Mouse (Mus musculus): Measurements from ENCODE around the gene Slc7a10.

The Slc7a10 gene

DNA sequence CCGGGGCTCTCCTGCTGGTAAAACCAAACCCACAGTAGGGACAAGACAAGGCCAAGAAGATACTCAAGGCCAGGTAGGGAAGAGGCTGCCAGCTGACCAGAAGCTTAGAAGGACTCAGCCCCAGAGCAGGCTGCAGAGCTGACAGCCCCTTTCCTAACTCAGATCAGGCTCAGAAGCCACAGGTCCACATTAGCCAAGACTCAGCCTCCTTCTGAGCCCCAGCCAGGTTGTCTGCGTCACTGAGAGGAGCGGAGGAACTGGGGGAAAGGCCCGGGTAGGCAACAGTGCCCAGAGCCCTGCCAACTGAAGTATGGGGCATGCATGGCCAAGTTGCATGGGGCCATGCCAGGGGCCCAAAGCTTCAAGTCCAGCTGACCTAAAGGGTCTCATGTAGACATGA is 13.7 kb upstream of the Slc7a10 start:
- DNase-seq (ENCODE audit: low read depth, low spot score) = no peak

DNA sequence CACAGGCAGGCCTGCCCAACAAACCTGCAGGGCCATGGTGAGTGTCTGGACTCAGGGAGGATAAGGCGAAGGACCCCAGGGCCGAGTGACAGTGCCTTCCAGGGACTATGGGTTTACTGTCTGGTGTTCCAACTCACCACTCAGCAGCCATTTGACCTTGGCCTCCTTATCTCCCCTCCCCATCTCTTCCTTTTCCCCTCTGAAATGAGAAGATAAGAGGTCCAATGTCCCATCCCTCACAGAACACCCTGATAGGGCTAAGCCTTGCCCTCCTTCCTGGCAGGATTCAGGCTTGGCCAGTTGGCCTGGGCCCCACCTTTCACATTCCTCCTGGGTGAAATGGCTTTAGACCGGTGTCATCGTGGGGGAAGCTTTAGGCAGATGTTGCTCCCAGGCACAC is 10.7 kb upstream of the Slc7a10 start:
- DNase-seq (ENCODE audit: low read depth, low spot score) = no peak

DNA sequence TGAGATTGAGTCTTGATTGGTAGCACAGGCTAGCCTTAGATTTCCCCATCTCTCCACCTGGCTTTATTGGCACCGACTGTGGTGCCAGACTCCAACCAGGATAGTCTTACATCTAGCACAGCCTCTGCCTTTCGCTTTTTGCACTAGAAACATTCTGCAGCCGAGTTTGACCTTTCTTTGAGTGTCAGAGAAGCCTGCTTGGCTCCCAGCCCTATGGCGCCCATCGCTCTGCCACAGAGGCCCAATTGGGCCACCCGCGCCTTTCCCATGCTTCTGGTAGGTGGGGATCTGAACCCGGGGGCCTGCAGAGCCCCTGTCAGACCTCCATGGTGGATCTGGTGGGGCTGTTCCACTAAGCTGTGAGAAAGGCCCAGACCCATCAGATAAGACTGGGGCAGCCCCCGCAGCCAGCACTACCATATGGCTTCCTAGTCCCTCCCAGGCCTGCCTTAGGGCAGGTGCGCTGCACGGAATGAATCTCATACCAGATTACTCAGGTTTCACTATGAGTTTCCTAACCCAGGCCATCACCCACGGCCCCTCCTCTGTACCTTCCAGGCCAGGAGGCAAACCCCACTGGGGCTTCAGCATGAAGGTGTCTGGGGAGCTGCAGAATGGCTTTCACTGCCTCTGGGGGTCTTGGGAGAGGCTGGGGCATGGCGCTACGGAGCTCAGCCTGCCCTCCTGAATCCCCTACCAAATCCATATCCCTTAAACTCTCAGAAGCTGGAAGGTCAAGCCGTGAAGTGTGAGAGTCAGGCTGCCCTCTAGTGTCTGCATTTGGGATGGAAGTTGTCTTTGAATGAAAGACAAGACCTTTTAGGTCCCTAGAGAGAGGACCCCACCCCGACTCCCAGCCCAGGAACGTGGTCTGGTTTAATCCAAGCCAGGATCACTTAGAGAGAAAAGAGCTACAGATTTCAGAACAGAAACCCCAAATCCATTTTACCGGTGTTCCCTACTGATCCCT is 9.5 kb upstream of the Slc7a10 start:
- DNase-seq (ENCODE audit: low read depth, low spot score) = no peak

DNA sequence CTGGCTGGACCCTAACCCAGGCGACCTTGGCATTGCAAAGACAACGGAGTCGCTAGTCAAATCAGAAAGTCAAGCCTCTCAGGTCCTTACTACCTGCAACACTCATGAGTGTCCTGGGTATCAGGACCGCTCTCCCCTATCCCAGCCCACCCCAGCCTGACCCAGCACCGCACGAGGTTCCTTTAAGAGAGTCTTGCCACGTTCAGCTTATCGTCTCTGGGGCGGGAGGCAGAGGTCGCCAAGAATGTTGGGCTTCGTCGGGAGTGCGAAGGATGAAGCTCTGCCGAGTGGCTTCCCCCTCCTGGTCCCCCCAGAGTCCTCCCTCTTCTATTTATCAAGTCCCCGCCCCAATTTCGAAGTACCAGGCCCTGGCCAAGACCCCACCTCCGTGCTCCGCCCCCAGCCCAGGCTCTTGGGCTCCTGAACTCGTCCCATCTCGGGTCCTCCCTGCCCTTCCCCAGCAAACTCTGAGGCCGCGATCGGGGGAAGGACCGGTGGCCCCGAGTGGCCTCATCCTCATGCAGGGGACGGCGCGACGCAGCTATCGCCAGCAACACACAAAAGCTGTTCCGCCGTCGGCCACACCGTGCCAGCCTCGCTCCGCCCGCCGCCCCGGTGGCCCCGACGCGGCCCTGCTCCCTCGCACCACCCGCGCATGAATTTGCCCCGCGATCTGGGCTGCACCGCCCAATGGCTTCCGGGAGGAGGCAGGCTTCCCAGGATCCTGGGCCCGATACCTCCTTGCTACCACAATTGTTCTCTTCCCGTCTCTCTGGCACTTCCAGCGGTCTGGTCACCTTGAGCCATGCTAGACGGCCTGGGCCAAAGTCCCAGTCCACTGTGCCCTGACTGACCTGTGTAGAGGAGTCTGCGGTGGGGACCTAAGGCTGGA is 1.1 kb upstream of the Slc7a10 start:
- DNase-seq (ENCODE audit: low read depth, low spot score) = no peak

DNA sequence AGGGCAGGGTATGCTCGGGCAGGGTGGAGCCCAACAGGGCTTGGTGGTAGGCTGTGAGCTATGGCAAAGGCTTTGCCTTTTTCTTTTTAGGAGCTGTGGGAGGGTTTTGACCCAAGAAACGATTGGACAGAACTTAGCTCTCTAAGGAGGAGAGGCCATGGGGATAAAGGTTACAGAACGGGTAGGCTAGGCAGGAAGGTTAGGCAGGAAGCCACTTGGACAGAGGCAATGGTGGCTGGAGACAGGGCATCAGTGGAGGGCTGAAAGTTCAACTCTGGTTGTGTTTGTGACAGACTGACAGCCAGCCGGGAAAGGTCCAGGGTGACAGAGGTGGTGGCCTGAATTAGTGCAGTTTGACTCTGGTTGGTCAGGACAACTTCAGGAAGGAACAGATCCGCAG is 3.5 kb downstream of the Slc7a10 start:
- DNase-seq (ENCODE audit: low read depth, low spot score) = no peak

DNA sequence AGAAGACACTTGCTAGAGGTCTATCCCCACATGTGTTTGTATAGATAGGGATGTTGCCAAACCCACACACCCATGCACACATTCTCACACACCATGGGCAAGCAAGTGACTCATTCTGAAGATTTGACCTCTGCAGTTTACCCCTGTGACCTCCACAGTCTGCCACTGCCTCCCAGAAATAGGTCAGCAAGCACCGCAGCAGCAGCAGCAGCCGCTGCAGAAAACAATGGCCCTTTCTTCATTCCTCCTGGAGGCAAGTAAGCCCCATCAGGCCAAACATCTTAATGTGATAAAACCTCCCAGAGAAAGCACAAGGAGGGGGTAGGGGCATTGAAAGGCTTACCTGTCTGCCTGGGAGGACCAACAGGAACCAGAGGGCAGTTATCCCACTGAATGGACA is 5.1 kb downstream of the Slc7a10 start:
- DNase-seq (ENCODE audit: low read depth, low spot score) = no peak

DNA sequence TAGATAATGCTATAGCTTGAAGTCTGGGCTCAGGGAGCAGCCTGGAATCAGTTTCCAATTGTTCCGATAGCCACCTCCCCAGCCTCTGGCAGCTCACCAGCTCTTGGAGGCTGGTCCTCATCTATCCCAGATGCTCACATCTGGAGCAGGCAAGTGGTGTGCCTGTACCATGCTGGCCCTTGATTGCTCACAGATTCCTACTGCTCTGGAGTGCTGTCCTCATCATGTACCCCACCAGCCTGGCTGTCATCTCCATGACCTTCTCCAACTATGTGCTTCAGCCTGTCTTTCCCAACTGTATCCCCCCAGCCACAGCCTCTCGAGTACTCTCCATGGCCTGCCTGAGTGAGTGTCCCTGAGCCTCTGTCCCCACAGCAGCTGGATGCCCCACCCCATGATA is 10.8 kb downstream of the Slc7a10 start:
- DNase-seq (ENCODE audit: low read depth, low spot score) = no peak

DNA sequence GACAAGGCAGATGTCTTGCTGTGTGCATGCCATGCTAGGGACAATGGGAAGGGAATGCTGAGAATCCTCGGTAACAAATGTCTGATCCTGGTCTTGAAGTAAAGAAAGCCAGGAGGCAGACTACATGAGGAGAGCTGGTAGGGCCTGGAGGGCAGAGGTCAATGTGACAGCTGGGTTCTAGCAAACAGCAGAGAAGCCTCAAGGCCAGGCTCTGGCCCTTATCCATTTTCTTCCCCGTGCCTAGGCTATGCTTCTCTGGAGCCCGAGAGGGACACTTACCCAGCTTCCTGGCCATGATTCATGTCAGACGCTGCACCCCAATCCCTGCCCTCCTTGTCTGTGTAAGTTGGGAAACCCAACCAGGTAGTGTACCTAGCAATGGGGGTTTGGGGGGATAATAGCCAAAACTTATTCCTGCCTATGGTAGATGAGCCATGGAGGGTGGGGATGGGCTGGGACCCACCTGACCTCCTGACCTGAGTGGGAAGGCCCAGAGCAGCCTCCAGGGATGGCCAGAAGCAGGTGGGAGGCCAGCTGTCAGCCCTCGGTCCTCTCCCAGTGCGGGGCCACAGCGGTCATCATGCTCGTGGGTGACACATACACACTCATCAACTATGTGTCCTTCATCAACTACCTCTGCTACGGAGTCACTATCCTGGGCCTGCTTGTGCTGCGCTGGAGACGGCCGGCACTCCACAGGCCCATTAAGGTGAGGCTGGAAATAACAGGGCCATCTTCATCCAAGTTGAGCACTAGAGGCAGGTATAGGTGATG is 13.0 kb downstream of the Slc7a10 start:
- DNase-seq (ENCODE audit: low read depth, low spot score) = no peak

DNA sequence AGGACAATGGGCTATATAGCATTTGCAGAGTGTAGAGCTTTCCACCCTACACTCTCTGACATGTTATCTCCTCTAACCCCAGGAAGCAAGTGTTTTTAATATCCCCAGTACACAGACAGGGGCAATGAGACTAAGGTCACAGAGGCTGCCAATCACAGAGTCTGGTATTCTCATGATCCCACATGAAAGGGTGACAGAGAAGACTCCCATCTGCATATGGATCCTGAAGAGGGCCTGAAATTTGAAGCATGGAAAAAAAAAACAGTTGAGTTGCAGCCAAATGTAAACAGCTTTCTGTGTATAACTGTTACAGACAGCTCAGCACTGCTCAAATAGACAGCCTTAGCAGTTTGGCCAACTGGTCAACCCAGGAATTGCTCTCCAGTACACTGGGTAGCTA is 13.6 kb downstream of the Slc7a10 start:
- no peak for DNase-seq (ENCODE audit: low read depth, low spot score)

DNA sequence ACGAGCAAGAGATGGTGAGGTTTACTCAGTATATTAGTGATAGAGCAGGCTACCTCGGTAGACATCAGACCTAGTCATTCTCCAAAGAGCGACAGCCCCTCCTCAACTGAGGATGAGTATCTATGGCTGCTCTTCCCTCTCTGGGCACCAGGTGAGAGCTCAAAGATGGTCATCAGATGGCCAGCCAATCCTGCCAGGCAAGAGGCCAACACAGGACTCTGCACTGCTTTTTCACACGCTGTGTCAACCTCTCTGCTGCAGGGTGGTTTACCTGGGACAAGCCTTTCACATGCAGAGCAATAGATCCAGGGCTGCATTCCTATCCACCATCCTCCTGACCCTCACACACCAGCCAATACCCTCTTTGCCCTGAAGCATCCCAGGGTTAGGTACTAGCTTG is 25.6 kb downstream of the Slc7a10 start:
- DNase-seq (ENCODE audit: low read depth, low spot score) = no peak

DNA sequence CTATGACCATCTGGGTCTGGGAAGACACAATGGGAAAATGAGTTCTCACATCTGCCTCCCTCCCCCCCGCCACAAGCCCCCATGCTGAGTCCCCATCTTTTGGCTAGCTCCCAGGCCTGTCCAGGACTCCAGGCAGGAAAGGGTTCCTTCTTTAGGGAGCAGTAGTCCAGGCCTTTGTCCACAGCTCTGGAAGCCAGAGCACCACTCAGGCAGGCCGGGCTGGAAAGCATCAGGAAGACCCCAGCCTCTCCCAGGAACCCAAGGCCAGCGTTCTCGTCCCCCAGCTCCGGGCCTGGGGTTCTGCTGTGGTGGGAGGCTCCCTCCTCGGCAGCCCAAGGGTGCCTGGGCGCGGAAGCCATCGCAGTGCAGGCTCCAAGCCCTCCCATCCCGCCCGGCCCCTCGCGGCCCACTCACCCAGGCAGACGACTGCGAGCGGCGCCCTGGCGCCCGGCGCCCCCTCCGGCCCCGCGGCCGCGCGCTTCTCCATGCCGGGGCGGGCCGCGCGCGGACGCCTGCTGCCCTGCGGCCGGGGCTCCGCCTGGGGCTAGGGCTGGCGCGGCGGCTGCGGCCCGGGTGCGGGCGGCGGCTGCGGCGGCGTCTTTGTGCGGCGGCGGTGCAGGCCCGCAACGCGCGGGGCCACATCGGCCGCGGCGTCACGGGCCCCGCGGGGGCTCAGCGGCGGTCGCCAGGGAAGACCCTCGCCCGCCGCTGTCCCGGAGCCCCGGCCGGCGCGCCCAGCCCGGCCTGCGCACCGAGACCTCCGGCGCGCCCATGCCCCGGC is 28.4 kb downstream of the Slc7a10 start:
- no peak for DNase-seq (ENCODE audit: low read depth, low spot score)

DNA sequence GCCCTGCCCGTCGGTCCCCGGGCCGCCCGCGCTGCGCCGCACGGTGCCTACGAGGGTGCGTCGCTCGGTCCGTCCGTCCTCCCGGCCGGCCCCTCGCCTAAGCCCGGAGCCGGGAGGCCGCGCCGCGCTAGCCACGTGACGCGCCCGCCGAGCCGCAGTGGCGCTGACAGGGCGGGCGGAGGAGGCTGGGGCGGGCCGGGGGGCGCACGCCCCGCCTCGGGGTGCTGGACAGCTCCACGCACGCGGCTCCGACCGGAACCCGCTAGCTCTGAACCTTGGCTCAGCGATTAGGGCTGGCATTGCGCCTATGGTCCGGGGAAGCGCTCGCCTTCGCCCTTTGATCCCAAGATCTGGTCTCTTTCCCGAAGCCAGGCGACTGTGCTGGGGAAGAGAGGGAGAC is 29.0 kb downstream of the Slc7a10 start, which contains the start of gene Lrp3:
Gene Lrp3 (minus strand): TSS at position 274 of the 400 bp plus-strand sequence.
- DNase-seq (ENCODE audit: low read depth, low spot score) = peak; percentile 47

DNA sequence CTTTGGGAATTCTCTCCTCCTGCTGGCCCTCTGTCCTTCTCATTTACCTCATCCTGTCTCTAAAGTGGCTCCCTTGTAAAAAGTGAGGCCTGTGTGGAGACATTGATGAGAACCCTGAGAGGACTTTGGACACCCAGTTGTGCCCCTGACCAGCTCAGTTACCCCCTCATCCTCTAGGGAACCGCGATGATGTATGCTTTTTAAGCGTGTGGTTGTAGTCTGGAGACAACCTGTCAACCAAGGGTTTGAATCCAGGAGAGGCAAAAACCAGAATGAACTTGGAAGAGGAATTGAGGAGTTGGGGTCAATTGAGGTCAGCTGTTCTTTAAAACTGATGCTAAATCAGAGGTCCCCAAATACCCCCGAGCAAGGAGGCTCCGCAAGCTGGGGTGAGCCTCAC is 29.5 kb downstream of the Slc7a10 start:
- no peak for DNase-seq (ENCODE audit: low read depth, low spot score)

DNA sequence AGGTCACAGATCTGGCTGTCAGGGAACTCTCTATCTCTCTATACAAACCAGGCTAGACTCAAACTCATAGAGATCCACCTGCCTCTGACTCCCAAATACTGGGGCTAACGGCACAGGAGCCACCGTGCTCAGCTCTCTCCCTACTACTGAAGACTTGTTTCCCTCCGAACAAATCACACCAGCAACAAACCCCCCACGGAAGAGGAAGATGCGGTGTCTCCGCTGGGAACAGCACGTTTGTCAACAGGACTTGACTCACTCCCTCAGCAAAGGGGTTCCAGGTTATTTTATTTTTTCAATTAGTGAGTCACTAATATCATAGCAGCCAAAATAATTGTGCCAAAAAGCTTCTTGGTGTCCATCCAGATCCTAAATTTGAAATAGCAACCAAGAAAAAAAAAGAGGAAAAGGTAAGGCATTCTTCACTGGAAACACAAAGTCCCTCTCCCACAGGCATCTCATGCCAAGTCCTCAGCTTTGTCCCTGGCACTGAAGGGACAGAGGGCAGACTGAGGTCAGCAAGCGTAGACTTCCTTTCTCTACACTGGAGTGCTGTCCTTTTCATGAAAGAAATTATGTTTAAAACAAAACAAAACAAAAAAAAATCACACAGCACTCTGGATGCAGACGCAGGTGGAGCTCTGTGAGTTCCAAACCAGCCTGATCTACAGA is 34.6 kb downstream of the Slc7a10 start:
- DNase-seq (ENCODE audit: low read depth, low spot score) = no peak

DNA sequence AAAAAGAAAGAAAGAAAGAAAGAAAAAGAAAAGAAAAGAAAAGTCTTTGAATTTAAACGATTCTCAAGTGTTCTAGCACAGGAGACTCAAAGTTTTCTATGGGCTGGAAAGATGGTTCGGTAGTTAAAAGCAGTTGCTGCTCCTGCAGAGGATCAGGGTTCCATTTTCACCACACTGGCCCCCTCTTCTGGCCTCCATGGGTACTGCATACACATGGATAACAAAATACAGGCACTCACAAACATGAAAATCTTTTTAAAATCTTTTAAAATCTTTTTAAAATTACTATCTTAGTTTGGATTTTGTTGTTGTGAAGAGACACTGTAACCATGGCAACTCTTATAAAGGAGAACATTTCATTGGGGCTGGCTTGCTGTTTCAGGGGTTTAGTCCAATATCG is 44.1 kb downstream of the Slc7a10 start:
- DNase-seq (ENCODE audit: low read depth, low spot score) = no peak

DNA sequence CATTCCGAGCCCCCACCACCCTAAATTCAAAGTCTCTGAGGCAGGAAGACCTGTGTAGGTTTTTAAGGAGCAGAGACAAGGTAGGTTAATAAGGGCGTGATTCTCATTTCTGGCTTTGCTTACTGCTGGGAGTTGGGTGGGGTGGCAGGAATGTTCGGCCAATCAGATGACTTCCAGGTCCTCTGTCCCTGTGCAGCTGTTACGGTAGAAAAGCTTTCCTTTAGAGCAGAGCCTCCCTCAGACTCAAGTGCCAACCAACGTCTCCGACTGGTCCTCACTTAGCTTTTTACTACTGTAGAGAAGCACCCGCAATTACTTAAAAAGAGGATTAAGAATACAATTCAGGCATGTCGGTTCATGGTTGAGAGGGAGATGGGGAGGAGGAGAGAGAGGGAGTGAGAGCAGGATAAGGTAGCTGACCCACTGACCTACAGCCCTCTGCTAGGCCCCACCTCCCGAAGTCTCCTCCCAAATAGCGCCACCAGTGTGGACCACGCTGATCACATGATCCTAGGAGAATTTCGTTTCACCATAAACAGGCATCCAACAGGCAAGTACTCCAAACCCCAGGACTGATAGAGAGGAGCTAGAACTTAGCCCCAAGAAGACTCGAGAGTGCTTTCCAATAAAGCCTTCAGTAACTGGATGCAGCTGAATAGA is 46.7 kb downstream of the Slc7a10 start:
- DNase-seq (ENCODE audit: low read depth, low spot score) = no peak

DNA sequence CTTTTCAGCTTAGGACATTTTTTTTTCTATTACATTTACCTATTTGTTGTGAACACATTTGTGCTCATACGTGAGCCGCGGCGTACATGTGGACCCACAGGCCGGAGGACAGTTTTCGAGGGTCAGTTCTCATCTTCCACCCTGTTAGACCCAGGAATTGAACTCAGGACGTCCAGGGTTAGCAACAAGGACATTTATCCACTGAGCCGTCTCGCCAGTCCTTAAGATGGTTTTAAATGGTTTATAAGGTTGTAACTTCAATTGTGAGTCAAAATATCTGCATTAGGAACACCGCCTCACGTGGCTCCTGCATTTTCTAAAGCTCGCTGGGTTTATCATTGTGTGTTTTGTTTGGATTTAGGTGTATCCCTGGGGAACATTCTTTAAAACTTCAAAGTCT is 47.7 kb downstream of the Slc7a10 start:
- DNase-seq (ENCODE audit: low read depth, low spot score) = no peak

DNA sequence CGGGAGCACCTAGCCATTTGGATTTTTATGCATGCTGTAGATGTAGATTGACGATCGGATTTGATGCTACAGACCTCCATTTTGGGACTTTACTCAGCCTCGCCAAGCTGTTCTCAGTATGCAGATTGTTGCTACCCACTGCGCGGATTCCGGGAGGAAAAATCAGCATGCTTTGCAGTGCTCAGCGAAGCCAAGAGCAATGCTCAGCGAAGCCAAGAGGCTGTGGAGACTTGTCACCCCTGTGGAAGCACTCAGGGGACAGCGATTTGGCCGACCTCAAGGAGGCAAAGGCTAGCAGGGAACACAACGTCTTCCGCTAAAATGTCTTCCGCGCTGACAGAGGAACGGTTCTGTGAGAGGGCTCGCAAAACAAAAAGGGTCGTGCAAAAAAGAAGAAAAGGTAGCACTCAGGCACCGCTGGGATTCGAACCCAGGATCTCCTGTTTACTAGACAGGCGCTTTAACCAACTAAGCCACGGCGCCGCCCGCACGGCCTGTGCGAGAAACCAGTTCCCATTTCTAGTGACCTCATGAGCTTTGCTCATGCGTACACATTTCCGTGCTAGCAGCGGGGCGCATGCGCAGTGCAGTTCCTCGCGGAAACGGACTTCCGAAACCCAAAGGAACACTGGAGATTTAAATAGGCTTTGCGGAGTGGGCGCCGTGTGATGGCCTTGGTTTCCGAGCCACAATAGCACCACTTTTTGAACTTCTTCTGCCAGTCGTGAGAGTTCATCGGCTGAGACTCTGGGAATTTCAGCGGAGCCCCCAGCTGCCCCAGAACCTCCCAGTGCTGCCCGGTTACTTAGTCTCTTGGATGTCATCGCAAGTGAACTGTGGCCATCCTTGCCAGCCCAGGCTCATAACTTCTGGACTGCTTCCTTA is 48.4 kb downstream of the Slc7a10 start:
- peak; percentile 92 for DNase-seq (ENCODE audit: low read depth, low spot score)

DNA sequence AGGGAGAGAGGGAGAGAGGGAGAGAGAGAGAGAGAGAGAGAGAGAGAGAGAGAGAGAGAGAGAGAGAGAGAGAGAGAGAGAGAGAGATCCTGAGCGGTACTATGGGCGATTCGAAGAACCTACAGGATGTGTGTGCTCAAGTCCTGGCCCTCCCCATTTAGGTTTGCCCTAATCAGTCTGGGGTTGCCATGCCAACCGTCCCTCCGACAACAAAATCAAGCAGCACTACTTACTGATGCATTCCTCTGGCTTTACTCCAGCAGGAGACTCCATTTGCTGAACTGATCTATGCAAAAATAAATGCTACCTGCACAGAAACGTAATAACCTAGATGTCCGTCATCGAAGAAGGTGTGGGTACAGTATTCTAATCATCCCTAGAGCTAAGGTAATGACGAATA is 49.1 kb downstream of the Slc7a10 start:
- DNase-seq (ENCODE audit: low read depth, low spot score) = peak; percentile 69
